Mouse (Mus musculus) heart, adult 2 months (tissue): ENCODE results near the gene Cbr1.

Experiments
- CTCF ChIP-seq: fragments of 200-600 bp; IDR thresholded peaks from 2 replicates; pipeline ENCODE4 v1.8.1; 2022; ENCODE audit warnings: antibody characterized with exemption, mild to moderate bottlenecking, moderate library complexity
- EP300 ChIP-seq: fragments of 200-500 bp; IDR thresholded peaks from 2 replicates; pipeline ENCODE4 v1.6.1; 2011; ENCODE audit warnings: low read depth, low read length, control low read depth; ENCODE audit not compliant: insufficient read depth
- POLR2A ChIP-seq: fragments of 200-500 bp; IDR thresholded peaks from 2 replicates; pipeline ENCODE4 v1.6.1; 2011; ENCODE audit warnings: mild to moderate bottlenecking, low read depth, low read length, control low read depth; ENCODE audit not compliant: insufficient read depth

- TF ChIP-seq CTCF (peak; percentile 64), POLR2A (no peak), EP300 (no peak)
These were observed 21.1 kb downstream of the Cbr1 start for GRCm38 (mm10) chr16:93626745-93627144.
